Mouse (Mus musculus): ENCODE results near the gene Magee1. TPM values are rescaled to one million over a fixed set of nuclear protein-coding genes. Genes with fewer than 3 reads are reported as not detected.
"Not testable (repeated sequence)": the region's sequence is repeated elsewhere in the genome, so short reads cannot be mapped to it uniquely, and the experiment has no call there.

Gene Magee1
- polyA plus RNA-seq, 1 experiment = 7.9 TPM

DNA sequence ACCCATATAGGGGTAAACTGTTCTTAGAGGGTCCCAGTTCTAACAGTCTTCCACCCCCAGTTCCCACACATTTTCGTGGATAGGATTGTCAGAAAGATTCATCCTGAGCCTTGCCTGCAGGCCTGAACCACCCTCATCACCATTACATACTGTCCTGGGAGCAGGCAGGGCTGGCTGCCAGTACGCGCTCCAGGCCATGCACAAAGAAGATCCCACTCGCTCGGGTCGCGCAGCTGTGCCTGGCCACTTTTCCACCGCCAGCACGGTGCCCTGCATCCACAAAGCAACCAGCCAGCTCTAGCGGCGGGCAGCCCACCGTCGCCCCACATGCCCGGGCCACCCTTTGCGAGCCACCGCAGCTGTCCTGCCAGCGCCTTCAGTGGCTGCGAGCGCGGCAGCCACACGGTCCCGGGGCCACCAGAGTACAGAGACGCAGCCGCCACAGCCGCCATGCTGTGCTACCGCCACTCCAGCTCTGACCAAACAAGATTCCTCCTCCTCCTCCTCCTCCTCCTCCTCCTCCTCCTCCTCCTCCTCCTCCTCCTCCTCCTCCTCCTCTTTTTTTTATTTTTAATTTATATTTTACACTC, 31.8 kb downstream of the Magee1 start:
- no peak for TF ChIP-seq CTCF (IDR thresholded peaks at IDR 0.05; ENCODE audit: insufficient read depth, low read length)
- no peak for TF ChIP-seq POLR2A (IDR thresholded peaks at IDR 0.05; ENCODE audit: borderline replicate concordance, extremely low read depth, low read depth, low read length)
- H3K4me3 ChIP-seq (replicated peaks; ENCODE audit: extremely low read depth, low read depth, low read length) = no peak overlapping the region
- DNase-seq = no peak
- no peaks in the 10 kb centered on the region for H3K4me1 ChIP-seq (ENCODE audit: control insufficient read depth, insufficient read depth, low read length)
- 51% methylated on average over 26 of the region's 26 CpGs for WGBS

DNA sequence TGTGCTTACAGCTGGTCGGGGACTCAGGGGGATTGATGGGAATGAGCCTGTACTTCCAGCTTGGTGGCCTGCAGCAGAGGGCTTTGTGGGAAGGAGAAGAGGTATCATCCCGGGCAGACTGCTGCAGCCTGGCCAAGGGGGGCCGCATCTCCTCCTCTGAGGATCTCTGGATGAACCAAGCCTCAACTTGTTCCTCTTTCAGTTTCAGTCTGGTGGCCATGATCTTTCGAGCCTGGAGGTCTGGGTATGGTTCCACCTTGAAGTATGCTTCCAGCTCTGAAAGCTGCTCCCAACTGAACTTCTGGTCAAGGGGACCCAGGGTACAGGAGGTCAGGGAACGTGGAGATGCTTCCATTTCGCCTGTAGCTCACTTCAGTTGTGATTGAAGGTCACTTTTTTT, 44.8 kb downstream of the Magee1 start:
- not testable (repeated sequence) for H3K4me1 ChIP-seq (ENCODE audit: control insufficient read depth, insufficient read depth, low read length); H3K4me3 ChIP-seq (replicated peaks; ENCODE audit: extremely low read depth, low read depth, low read length); DNase-seq
- 54% methylated on average over 6 of the region's 6 CpGs for WGBS

DNA sequence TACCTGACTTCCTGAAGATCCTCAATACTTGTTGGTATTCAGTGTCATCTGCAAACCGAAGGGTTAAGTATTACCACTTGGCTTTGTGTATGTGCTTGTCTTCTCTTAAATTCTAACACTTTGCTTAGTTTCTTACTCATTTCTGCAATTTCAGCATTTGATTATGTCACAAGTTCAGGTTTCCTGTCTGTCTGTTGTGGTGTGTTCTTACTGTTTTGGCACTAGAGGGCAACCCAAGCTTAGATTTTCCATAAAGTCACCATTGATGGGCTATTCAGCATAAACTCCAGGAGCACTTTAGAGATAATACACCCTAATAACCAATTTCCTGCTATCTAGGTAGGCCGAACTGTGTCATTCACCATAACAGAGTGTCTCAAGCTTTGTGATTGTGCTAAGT, 47.0 kb downstream of the Magee1 start:
- H3K4me1 ChIP-seq (ENCODE audit: control insufficient read depth, insufficient read depth, low read length) = no peaks in the 10 kb centered on the region
- no peak overlapping the region for H3K4me3 ChIP-seq (replicated peaks; ENCODE audit: extremely low read depth, low read depth, low read length)
- no peak for DNase-seq
- TF ChIP-seq CTCF (IDR thresholded peaks at IDR 0.05; ENCODE audit: insufficient read depth, low read length) (no peak), POLR2A (IDR thresholded peaks at IDR 0.05; ENCODE audit: borderline replicate concordance, extremely low read depth, low read depth, low read length) (no peak)
- WGBS = 60% methylated on average over 2 of the region's 2 CpGs

Other genes starting within 250 kb of the Magee1 start
- 4.9 and 5.4 TPM in 2 replicates for gene Pbdc1, start 40.6 kb upstream of the Magee1 start, polyA plus RNA-seq (2012; rRNA removed)